Mouse (Mus musculus) CD4-positive, CD25-positive, alpha-beta regulatory T cell, adult 4 months (primary cell): Measurements from ENCODE around the gene Rhbdd1. TPM values are rescaled to one million over a fixed set of nuclear protein-coding genes. Genes with fewer than 3 reads are reported as not detected.

Experiments
- ATAC-seq: one replicate; pipeline ENCODE4 v1.8.0; 2017
- polyA plus RNA-seq, 2 experiments: library from polyadenylated mRNA; unstranded; fragments of 100-300 nt; shearing (Covaris generic); gene quantifications; one replicate each; pipeline ENCODE4 v1.2.1; 2017

Rhbdd1 gene
- 10 to 100 TPM; 15.5 to 29.8 TPM for polyA plus RNA-seq

- ATAC-seq = peak; percentile 96
Observed at GRCm38 (mm10) chr1:82316111-82316745, at the start of gene Rhbdd1. Gene Rhbdd1, plus strand, starts transcription at chr1:82316452.

- no peak for ATAC-seq
Observed at GRCm38 (mm10) chr1:82267547-82267946, 48.7 kb upstream of the Rhbdd1 start.

GRCm38 (mm10) chr1:82272231-82272630, 44.0 kb upstream of the Rhbdd1 start:
- no peak for ATAC-seq

GRCm38 (mm10) chr1:82273529-82273928, 42.7 kb upstream of the Rhbdd1 start:
- no peak for ATAC-seq

- ATAC-seq = no peak
Observed at GRCm38 (mm10) chr1:82274361-82274760, 41.9 kb upstream of the Rhbdd1 start.

GRCm38 (mm10) chr1:82279768-82280167, 36.5 kb upstream of the Rhbdd1 start:
- ATAC-seq = no peak

- ATAC-seq = no peak
Observed at GRCm38 (mm10) chr1:82281823-82282222, 34.4 kb upstream of the Rhbdd1 start.

GRCm38 (mm10) chr1:82282992-82283611, 33.1 kb upstream of the Rhbdd1 start:
- peak; percentile 86 for ATAC-seq

- ATAC-seq = no peak
Observed at GRCm38 (mm10) chr1:82283901-82284301, 32.4 kb upstream of the Rhbdd1 start.

GRCm38 (mm10) chr1:82284403-82284802, 31.8 kb upstream of the Rhbdd1 start:
- ATAC-seq = no peak

- ATAC-seq = no peak
Observed at GRCm38 (mm10) chr1:82285461-82286189, 30.6 kb upstream of the Rhbdd1 start.

- no peak for ATAC-seq
Observed at GRCm38 (mm10) chr1:82286190-82287051, 29.8 kb upstream of the Rhbdd1 start.

- no peak for ATAC-seq
Observed at GRCm38 (mm10) chr1:82287052-82287775, 29.0 kb upstream of the Rhbdd1 start.

- ATAC-seq = no peak
Observed at GRCm38 (mm10) chr1:82287776-82288325, 28.4 kb upstream of the Rhbdd1 start.

- ATAC-seq = no peak
Observed at GRCm38 (mm10) chr1:82288421-82288990, 27.7 kb upstream of the Rhbdd1 start.

- no peak for ATAC-seq
Observed at GRCm38 (mm10) chr1:82289116-82289989, 26.9 kb upstream of the Rhbdd1 start.

GRCm38 (mm10) chr1:82289990-82290681, 26.1 kb upstream of the Rhbdd1 start:
- no peak for ATAC-seq

- peak; percentile 29 for ATAC-seq
Observed at GRCm38 (mm10) chr1:82290723-82291150, 25.5 kb upstream of the Rhbdd1 start.

GRCm38 (mm10) chr1:82291151-82291797, 25.0 kb upstream of the Rhbdd1 start, which contains the start of gene Irs1:
Gene Irs1, minus strand, starts transcription at chr1:82291416.
- peak; percentile 29 for ATAC-seq
